Mouse (Mus musculus) midbrain, embryonic 14.5 days (tissue): ENCODE results near the gene Tpst2. TPM values are rescaled to one million over a fixed set of nuclear protein-coding genes. Genes with fewer than 3 reads are reported as not detected.

Experiments
- ATAC-seq: fragments of 200-750 bp; cut with Nextera tagmentation; 2 replicates; pipeline ENCODE4 v1.8.0; 2017; ENCODE audit warnings: moderate number of reproducible peaks, moderate library complexity; ENCODE audit not compliant: low FRiP score, low TSS enrichment
- DNase-seq: peaks from one replicate; pipeline ENCODE4 v3.0.0-alpha.2; 2015
- H3K27ac ChIP-seq: fragments of 300-500 bp; sonication (generic); replicated peaks from 2 replicates; pipeline ENCODE4 v1.5.1; 2014; ENCODE audit warnings: mild to moderate bottlenecking, low read depth, low read length, moderate library complexity
- H3K27me3 ChIP-seq: fragments of 300-500 bp; sonication (generic); 2 replicates; pipeline ENCODE4 v1.6.1; 2014; ENCODE audit warnings: low read length, control low read depth, mixed read lengths; ENCODE audit not compliant: control insufficient read depth, insufficient read depth
- H3K36me3 ChIP-seq: fragments of 300-500 bp; sonication (generic); 2 replicates; pipeline ENCODE4 v1.6.1; 2014; ENCODE audit warnings: low read length, control low read depth; ENCODE audit not compliant: control insufficient read depth, insufficient read depth
- H3K4me1 ChIP-seq: fragments of 300-500 bp; sonication (generic); 2 replicates; pipeline ENCODE4 v1.6.1; 2014; ENCODE audit warnings: mild to moderate bottlenecking, antibody characterized with exemption, low read length, control low read depth; ENCODE audit not compliant: control insufficient read depth, insufficient read depth
- H3K4me2 ChIP-seq: fragments of 300-500 bp; sonication (generic); 2 replicates; pipeline ENCODE4 v1.6.1; 2014; ENCODE audit warnings: mild to moderate bottlenecking, low read length, moderate library complexity
- H3K4me3 ChIP-seq: fragments of 300-500 bp; sonication (generic); replicated peaks from 2 replicates; pipeline ENCODE4 v1.5.1; 2014; ENCODE audit warnings: low read depth, low read length
- H3K9ac ChIP-seq: fragments of 300-500 bp; sonication (generic); replicated peaks from 2 replicates; pipeline ENCODE4 v1.6.1; 2014; ENCODE audit warnings: mild to moderate bottlenecking, low read length, moderate library complexity
- H3K9me3 ChIP-seq: fragments of 300-500 bp; sonication (generic); 2 replicates; pipeline ENCODE4 v1.6.1; 2016; ENCODE audit warnings: low read length, control low read depth, mixed read lengths; ENCODE audit not compliant: control insufficient read depth
- WGBS: fragments of 180-500 bp; shearing (Covaris S2); extraction: QIAGEN DNeasy Blood & Tissue Kit; methylation state at CpG from one replicate; pipeline ENCODE4 v1.1.7; 2014; 5-methylcytosine and 5-hydroxymethylcytosine counted together
- polyA plus RNA-seq: library from polyadenylated mRNA; unstranded; fragments of >200 nt; fragmentation: Nextera tagmentation; extraction: Ambion mirVana; gene quantifications from 2 replicates; pipeline ENCODE4 v1.2.1, GENCODE M21; 2014

The Tpst2 gene
- polyA plus RNA-seq, 1 experiment from 2014 or later: 26.4 TPM

- DNase-seq: no peak
- Histone ChIP-seq H3K4me1 (0 out of 2 replicates have a peak, but pooled peaks cover 4% of the 10 kb centered on the region), H3K4me2 (no peak overlapping the region)
These were observed 44.9 kb downstream of the Tpst2 start for GRCm38 (mm10) chr5:112321376-112321775.

DNA sequence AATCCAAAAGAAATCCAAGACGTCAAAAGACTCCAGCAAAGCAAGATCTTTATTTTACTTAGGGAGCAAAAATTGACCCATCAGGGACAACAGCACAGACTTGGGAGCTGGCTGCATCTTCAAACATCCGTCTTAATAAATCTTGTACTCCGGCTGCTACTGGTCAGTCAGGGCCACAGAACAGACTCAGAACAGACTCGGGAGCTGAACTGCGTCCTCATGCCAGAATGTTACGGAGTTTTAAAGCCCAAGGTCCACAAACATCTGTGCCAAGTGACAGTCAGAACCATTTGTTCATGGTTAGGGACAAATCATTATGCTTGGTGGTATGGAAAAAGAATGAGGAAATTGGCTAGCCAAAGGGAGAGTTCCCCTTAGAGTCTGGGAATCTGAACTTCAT is 46.8 kb downstream of the Tpst2 start:
- no peak overlapping the region for H3K9ac ChIP-seq
- WGBS: 93% methylated on average over 6 of the region's 6 CpGs
- H3K27ac ChIP-seq: no peak overlapping the region
- H3K4me1 ChIP-seq: peaks cover 12% of the 10 kb centered on the region
- no peak for DNase-seq
- no peak for ATAC-seq
- H3K4me2 ChIP-seq: no peak overlapping the region
- H3K36me3 ChIP-seq: peaks cover 6% of the 10 kb centered on the region; the same call in 1 of the 2 replicates
- no peaks in the 10 kb centered on the region for H3K27me3 ChIP-seq
- no peaks in the 10 kb centered on the region for H3K9me3 ChIP-seq
- no peak overlapping the region for H3K4me3 ChIP-seq

More at GRCm38 (mm10) chr5:112321376-112321775, 44.9 kb downstream of the Tpst2 start:
- no peak overlapping the region for H3K9ac ChIP-seq
- H3K27ac ChIP-seq: no peak overlapping the region
- H3K9me3 ChIP-seq: no peaks in the 10 kb centered on the region
- no peaks in the 10 kb centered on the region for H3K27me3 ChIP-seq
- no peaks in the 10 kb centered on the region; the same call in 1 of the 2 replicates for H3K36me3 ChIP-seq
- ATAC-seq: no peak
- 76% methylated on average over 4 of the region's 4 CpGs for WGBS
- H3K4me3 ChIP-seq: no peak overlapping the region

DNA sequence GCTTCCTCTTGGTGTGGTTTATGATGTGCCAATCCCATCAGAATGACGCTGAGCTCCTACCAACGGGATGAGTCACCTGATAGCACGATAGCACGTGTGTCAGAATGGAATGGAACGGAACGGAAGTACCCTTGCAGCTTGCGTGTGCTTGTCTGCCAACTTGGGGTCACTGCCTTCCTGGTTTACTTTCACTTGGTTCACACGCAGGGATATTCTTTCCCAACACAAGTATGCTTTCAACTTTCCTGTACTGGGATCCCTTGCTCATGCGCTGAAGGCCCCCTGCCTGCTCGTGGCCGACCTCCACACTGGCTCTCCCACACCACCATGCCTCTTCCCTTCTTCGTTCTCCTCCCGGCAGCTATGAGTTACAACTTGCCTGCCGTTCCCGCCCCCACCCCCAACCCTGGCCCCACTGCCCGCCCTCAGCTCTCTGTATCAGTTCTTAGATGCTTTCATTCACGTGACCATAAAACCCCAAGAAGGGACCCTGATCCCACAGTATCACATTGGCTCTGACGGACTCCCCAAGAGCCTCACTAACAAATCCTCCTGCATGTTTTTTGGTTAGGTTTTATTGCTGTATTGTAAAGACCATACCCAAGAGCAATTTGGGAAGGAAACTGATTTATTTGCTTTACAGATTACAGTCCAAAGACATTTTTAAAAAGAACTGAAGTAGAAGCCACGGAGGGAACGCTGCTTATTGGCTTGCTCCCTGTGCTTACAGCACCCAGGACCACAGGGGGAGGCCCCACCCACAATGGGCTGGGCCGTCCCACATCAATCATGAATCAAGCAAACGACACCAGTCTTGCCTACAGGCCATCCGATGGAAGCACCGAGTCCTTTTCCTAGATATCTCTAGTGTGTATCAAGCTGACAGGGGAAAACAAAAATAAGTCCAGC is 48.4 kb downstream of the Tpst2 start:
- no peak overlapping the region for H3K27ac ChIP-seq
- H3K9me3 ChIP-seq: no peaks in the 10 kb centered on the region
- no peaks in the 10 kb centered on the region for H3K27me3 ChIP-seq
- peaks cover 20% of the 10 kb centered on the region for H3K36me3 ChIP-seq
- 38% methylated on average over 24 of the region's 24 CpGs for WGBS
- H3K9ac ChIP-seq: no peak overlapping the region
- peaks cover 12% of the 10 kb centered on the region for H3K4me1 ChIP-seq
- no peak for ATAC-seq
- DNase-seq: no peak
- peak overlapping the region; percentile 81 for H3K4me2 ChIP-seq
- no peak overlapping the region for H3K4me3 ChIP-seq

DNA sequence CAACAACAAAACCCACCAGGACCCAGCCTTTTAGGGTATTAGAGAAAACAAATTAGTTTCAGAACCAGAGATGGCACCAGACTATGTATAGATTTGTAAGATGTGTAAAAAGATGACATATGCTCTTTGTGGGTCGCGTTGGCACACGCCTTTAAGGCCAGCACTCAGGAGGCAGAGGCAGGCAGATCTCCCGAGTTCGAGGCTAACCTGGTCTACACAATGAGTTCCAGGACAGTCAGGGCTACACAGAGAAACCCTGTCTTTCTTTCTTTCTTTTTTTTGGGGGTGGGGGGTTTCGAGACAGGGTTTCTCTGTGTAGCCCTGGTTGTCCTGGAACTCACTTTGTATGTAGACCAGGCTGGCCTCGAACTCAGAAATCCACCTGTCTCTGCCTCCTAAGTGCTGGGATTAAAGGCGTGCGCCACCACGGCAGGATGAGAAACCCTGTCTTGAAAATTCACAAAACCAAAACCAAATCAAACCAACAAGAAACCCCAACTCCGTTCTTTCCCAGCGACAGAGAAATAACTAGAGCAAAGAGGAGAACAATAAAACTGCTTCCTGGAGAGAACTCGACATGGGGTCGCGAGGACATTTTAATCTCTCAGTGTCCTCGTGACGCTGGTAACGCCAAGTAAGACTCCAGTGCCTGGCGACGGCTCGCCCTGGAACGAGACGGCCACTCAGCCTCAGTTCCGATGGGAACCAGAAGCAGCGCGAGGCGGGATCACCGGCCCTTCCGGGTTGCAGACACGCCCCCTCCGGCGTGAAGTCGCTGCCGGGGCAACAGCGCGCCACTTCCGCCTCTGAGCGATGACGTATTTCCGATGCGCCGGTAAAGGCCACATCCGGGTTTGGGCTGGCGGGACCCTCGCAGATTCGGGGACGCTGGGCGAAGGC is 49.3 kb downstream of the Tpst2 start, which contains the start of gene Tfip11:
TSS of gene Tfip11 (plus strand) at position 813 of the 900 bp plus-strand sequence.
- peaks cover 12% of the 10 kb centered on the region for H3K4me1 ChIP-seq
- DNase-seq: peak; percentile 99
- H3K27me3 ChIP-seq: no peaks in the 10 kb centered on the region
- H3K9ac ChIP-seq: peak within 1 kb of the TSS; percentile 66
- ATAC-seq: peak; percentile 90
- peak within 1 kb of the TSS; percentile 83 for H3K4me3 ChIP-seq
- H3K4me2 ChIP-seq: peak within 1 kb of the TSS; percentile 81
- 10% methylated on average over 48 of the region's 48 CpGs for WGBS
- H3K27ac ChIP-seq: peak within 1 kb of the TSS; percentile 90
- no peaks in the 10 kb centered on the region for H3K9me3 ChIP-seq
- H3K36me3 ChIP-seq: peaks cover 29% of the 10 kb centered on the region

DNA sequence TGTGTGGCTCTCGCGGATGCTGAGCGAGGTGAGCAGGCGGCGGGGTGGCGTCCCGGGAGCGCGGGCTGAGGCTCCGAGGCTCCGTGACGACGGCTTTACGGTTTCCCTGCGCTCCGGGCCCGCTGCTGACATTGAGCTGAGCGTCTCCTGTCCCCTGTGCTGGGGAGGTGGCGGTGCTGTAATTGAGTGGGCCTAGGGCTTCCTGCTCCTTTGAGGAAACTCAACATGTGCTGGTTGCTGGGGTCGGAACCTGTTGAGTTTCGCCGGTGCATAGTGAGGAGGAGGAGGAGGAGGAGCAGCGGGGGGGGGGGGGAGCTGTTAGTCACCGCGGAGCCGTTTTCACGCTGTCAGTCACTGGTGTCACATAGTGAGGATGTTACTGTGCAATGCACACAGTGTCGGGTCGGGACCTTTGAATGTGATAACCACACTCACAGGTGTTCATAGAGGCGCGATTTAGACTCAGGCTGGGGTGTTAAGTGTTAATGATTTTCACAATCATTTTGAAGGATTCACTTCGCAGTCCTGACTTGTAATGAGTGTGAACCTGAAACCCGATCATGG is 50.0 kb downstream of the Tpst2 start:
- H3K36me3 ChIP-seq: peaks cover 36% of the 10 kb centered on the region
- DNase-seq: no peak
- H3K9ac ChIP-seq: peak overlapping the region; percentile 66
- H3K9me3 ChIP-seq: no peaks in the 10 kb centered on the region
- H3K4me2 ChIP-seq: peak overlapping the region; percentile 81
- H3K27ac ChIP-seq: 0 out of 2 replicates have a peak overlapping the region, but pooled peaks have one; percentile 90
- peak overlapping the region; percentile 83 for H3K4me3 ChIP-seq
- no peaks in the 10 kb centered on the region for H3K27me3 ChIP-seq
- peak; percentile 66 for ATAC-seq
- under 1% methylated on average over 33 of the region's 33 CpGs for WGBS
- H3K4me1 ChIP-seq: peaks cover 12% of the 10 kb centered on the region

DNA sequence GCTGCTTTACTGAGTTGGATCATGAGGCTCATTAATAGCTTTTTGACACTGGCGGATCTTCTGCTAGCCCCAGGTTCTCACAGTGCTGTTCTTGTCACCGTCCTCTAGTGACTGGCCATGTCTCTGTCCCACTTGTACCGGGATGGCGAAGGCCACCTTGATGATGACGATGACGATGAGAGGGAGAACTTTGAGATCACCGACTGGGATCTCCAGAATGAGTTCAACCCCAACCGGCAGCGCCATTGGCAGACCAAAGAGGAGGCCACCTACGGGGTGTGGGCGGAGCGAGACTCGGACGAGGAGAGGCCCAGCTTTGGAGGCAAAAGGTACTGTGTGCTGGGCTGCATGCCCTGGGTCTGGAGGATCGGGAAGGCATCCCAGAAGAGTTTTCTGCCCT is 51.4 kb downstream of the Tpst2 start:
- DNase-seq: no peak
- Histone ChIP-seq H3K4me3 (no peak overlapping the region), H3K4me2 (no peak overlapping the region), H3K27me3 (no peaks in the 10 kb centered on the region), H3K9me3 (no peaks in the 10 kb centered on the region), H3K4me1 (peaks cover 12% of the 10 kb centered on the region), H3K27ac (no peak overlapping the region), H3K36me3 (peaks cover 49% of the 10 kb centered on the region), H3K9ac (no peak overlapping the region)
- ATAC-seq: no peak
- WGBS: 90% methylated on average over 15 of the region's 15 CpGs

- ATAC-seq: no peak
- Histone ChIP-seq H3K9me3 (no peaks in the 10 kb centered on the region), H3K4me2 (no peak overlapping the region), H3K27ac (no peak overlapping the region), H3K9ac (no peak overlapping the region), H3K4me1 (peaks cover 12% of the 10 kb centered on the region), H3K36me3 (peaks cover 71% of the 10 kb centered on the region), H3K4me3 (no peak overlapping the region), H3K27me3 (no peaks in the 10 kb centered on the region)
- no peak for DNase-seq
- WGBS: 91% methylated on average over 14 of the region's 14 CpGs
These were observed 53.5 kb downstream of the Tpst2 start for GRCm38 (mm10) chr5:112329805-112330564.

DNA sequence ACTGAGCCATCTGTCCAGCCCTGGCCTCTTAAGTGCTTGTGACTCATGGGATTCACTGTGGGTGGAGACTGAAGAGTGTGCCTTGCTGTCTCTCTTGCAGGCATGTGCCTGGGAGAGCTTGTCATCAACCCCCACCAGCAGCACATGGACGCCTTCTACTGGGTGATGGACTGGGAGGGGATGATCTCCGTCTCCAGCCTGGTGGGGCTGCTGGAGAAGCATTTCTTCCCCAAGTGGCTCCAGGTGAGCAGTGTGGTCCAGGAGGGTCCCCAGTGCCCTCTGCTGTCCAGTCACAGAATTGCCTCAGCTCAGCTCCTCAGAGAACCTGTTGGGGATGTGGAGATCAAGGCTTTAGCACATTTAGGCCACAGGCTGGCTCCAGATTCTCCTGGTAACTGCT is 59.0 kb downstream of the Tpst2 start:
- H3K4me2 ChIP-seq: no peak overlapping the region

More for the DNA sequence above, 59.0 kb downstream of the Tpst2 start:
- H3K9ac ChIP-seq: no peak overlapping the region
- ATAC-seq: no peak
- no peak overlapping the region for H3K27ac ChIP-seq
- DNase-seq: peak; percentile 63
- no peak overlapping the region for H3K4me3 ChIP-seq
- no peaks in the 10 kb centered on the region for H3K9me3 ChIP-seq
- H3K27me3 ChIP-seq: no peaks in the 10 kb centered on the region
- H3K4me1 ChIP-seq: no peaks in the 10 kb centered on the region
- H3K36me3 ChIP-seq: peaks cover 95% of the 10 kb centered on the region
- 14% methylated on average over 2 of the region's 2 CpGs for WGBS
